Comparison of ENCODE assay signal across 26 mouse cellular contexts in the genomic region with DNA sequence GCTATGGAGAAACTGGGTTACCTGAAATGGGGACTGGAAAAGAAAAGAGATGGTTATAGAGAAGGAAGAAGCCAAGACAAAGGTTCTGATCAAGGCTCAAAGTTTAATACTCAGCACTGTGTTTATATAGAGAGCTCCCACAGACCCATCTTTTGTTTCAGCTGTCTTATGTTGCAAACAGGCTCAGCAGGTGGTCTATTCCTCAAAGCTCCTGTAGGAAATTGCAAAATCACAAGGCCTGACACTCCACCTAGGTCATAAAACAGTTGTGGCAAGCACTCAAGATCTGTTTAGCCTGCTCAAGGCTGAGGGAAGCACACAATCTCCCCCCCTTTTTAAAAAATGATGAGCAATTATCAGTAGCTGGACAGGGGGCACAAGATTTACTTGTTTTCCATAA. TPM values are rescaled to one million over a fixed set of nuclear protein-coding genes. Genes with fewer than 3 reads are reported as not detected.
DNase-seq lines count a peak whose midpoint lies in the region; ATAC-seq and TF ChIP-seq lines count a peak whose summit lies in the region.
"Had no signal": no experiment of that assay in that cellular context is flagged by ENCODE, and none has a peak within 500 bp of the region (broad histone marks: within the 10 kb centered on the region; RNA-seq: fewer than 3 reads in every experiment).

No protein-coding gene starts in this region.

- H3K27ac ChIP-seq in ES-E14 (ENCODE audit: insufficient read depth, low read depth, low read length, poor library complexity, severe bottlenecking), result no peak overlapping the region
- no peak overlapping the region for H3K27ac ChIP-seq in forebrain, postnatal 0 days (ENCODE audit: low read depth, low read length)
- no peak overlapping the region for H3K27ac ChIP-seq in midbrain, embryonic 15.5 days
- H3K27ac ChIP-seq in hindbrain, embryonic 16.5 days (ENCODE audit: low read depth, low read length), result no peak overlapping the region

- no peak for ATAC-seq in forebrain, postnatal 0 days
- no peak for ATAC-seq in midbrain, embryonic 15.5 days (replicated peaks)
- no peak for ATAC-seq in hindbrain, embryonic 16.5 days
- ATAC-seq: activated CD4-positive, CD25-positive, alpha-beta regulatory T cell, adult 4 months; CD4-positive, CD25-positive, alpha-beta regulatory T cell, adult 4 months; Patski had no signal

- H3K9me3 ChIP-seq in ES-E14 (ENCODE audit: control insufficient read depth, insufficient read depth, low read depth, low read length), result 0 out of 2 replicates have a peak, but pooled peaks cover 4% of the 10 kb centered on the region
- H3K9me3 ChIP-seq in forebrain, postnatal 0 days (ENCODE audit: low read length), result 0 out of 2 replicates have a peak, but pooled peaks cover 4% of the 10 kb centered on the region
- H3K9me3 ChIP-seq in midbrain, embryonic 15.5 days, result 0 out of 2 replicates have a peak, but pooled peaks cover 8% of the 10 kb centered on the region
- H3K9me3 ChIP-seq in hindbrain, embryonic 16.5 days (ENCODE audit: control insufficient read depth, low read length), result peaks cover 2% of the 10 kb centered on the region; the same call in 1 of the 2 replicates

- no peak overlapping the region for H3K4me2 ChIP-seq in forebrain, postnatal 0 days (ENCODE audit: low read depth)
- H3K4me2 ChIP-seq in midbrain, embryonic 15.5 days, result no peak overlapping the region
- no peak overlapping the region for H3K4me2 ChIP-seq in hindbrain, embryonic 16.5 days (ENCODE audit: low read length)

- DNase-seq in ES-CJ7 (ENCODE audit: low read depth, low spot score) (peak; percentile 51), ES-E14 (ENCODE audit: low read depth, low spot score) (peak; percentile 29), R1 (ENCODE audit: low read depth, low spot score) (peak; percentile 89), ZHBTc4 (ENCODE audit: low read depth, low spot score) (peak; percentile 78)
- no peak for DNase-seq in forebrain, postnatal 0 days
- no peak for DNase-seq in urinary bladder, postnatal 25 days (ENCODE audit: low spot score)
- DNase-seq: adrenal gland, adult 2 months; adrenal gland, adult 8-10 months; adrenal gland, postnatal 10 days; adrenal gland, postnatal 14 days; adrenal gland, postnatal 25 days; adrenal gland, postnatal 36 days; B cell, adult 2 months; cerebellum, adult 11 months; cerebellum, adult 11-12 months; cerebellum, adult 18-20 months; cerebellum, adult 2 months; cerebellum, adult 8-10 months; cerebellum, adult 9-10 months had no signal

- peaks cover 4 to 7% of the 10 kb centered on the region in 2 experiments for H3K4me1 ChIP-seq in ES-E14 (ENCODE audit: control insufficient read depth in 2 of 2, insufficient read depth in 2 of 2, low read length in 2 of 2, poor library complexity in 1 of 2)
- H3K4me1 ChIP-seq in forebrain, postnatal 0 days (ENCODE audit: insufficient read depth), result no peaks in the 10 kb centered on the region
- H3K4me1 ChIP-seq in midbrain, embryonic 15.5 days, result no peaks in the 10 kb centered on the region
- H3K4me1 ChIP-seq in hindbrain, embryonic 16.5 days (ENCODE audit: control insufficient read depth, insufficient read depth, low read depth, low read length), result no peaks in the 10 kb centered on the region

- H3K9ac ChIP-seq in ES-E14 (ENCODE audit: insufficient read depth, low read depth, low read length, poor library complexity, severe bottlenecking), result no peak overlapping the region
- no peak overlapping the region for H3K9ac ChIP-seq in forebrain, postnatal 0 days
- H3K9ac ChIP-seq in midbrain, embryonic 15.5 days, result no peak overlapping the region
- H3K9ac ChIP-seq in hindbrain, embryonic 16.5 days (ENCODE audit: low read depth, low read length), result no peak overlapping the region

- in situ Hi-C loops in ES-E14 (cut with MboI; ENCODE audit: low sequenced_read_pairs in 2 of 2, unreplicated experiment in 2 of 2), result no loop called here

- no peak overlapping the region for H3K4me3 ChIP-seq in ES-E14 (ENCODE audit: insufficient read depth in 1 of 2, low read depth in 1 of 2, low read length in 2 of 2, poor library complexity in 1 of 2, severe bottlenecking in 1 of 2)
- H3K4me3 ChIP-seq in forebrain, postnatal 0 days (ENCODE audit: low read depth, low read length), result no peak overlapping the region
- no peak overlapping the region for H3K4me3 ChIP-seq in midbrain, embryonic 15.5 days
- no peak overlapping the region for H3K4me3 ChIP-seq in hindbrain, embryonic 16.5 days (ENCODE audit: low read length)

- H3K36me3 ChIP-seq in ES-E14 (ENCODE audit: control insufficient read depth, insufficient read depth, low read length, poor library complexity, severe bottlenecking), result no peaks in the 10 kb centered on the region
- no peaks in the 10 kb centered on the region for H3K36me3 ChIP-seq in forebrain, postnatal 0 days (ENCODE audit: insufficient read depth)
- H3K36me3 ChIP-seq in midbrain, embryonic 15.5 days (replicated peaks), result no peaks in the 10 kb centered on the region
- H3K36me3 ChIP-seq in hindbrain, embryonic 16.5 days (ENCODE audit: control insufficient read depth, insufficient read depth, low read length), result no peaks in the 10 kb centered on the region
- H3K36me3 ChIP-seq: G1E had no signal

- H3K27me3 ChIP-seq in forebrain, postnatal 0 days (ENCODE audit: insufficient read depth, low read length), result no peaks in the 10 kb centered on the region
- no peaks in the 10 kb centered on the region for H3K27me3 ChIP-seq in midbrain, embryonic 15.5 days (replicated peaks)
- no peaks in the 10 kb centered on the region for H3K27me3 ChIP-seq in hindbrain, embryonic 16.5 days (replicated peaks; ENCODE audit: control insufficient read depth, insufficient read depth, low read length)
- H3K27me3 ChIP-seq: CH12.LX, Patski had no signal

- no peak for TF ChIP-seq CTCF in forebrain, postnatal 0 days (IDR thresholded peaks at IDR 0.05; ENCODE audit: low read depth)

TF ChIP-seq in ES-E14, 5 proteins besides CTCF, POLR2A, EP300 and RAD21:
- TF ChIP-seq HCFC1 (IDR thresholded peaks at IDR 0.05; ENCODE audit: borderline replicate concordance, insufficient read depth, low read length) (no peak), MAFK (IDR thresholded peaks at IDR 0.05; ENCODE audit: insufficient read depth, low read depth, low read length) (no peak), ZC3H11A (IDR thresholded peaks at IDR 0.05; ENCODE audit: borderline replicate concordance, low read depth, low read length) (no peak), CHD2 (IDR thresholded peaks at IDR 0.05; ENCODE audit: low read depth, low read length) (no peak), ZNF384 (IDR thresholded peaks at IDR 0.05; ENCODE audit: low read depth, low read length) (no peak)

RNA-seq across cellular contexts. Expression of a gene that starts 45.6 kb away (rescaled TPM):
- total RNA-seq in ES-E14 (2012; rRNA removed), result 12.1 and 19.0 TPM in 2 replicates
- total RNA-seq in forebrain, postnatal 0 days (2014; rRNA removed), result 116 and 148 TPM in 2 replicates
- polyA plus RNA-seq in forebrain, postnatal 0 days (2015; fragmentation: Nextera tagmentation; extraction: Ambion mirVana), result 73.2 and 75.8 TPM in 2 replicates
- polyA plus RNA-seq in midbrain, embryonic 15.5 days (2015; fragmentation: Nextera tagmentation; extraction: Ambion mirVana), result 104 and 107 TPM in 2 replicates
- polyA plus RNA-seq in hindbrain, embryonic 16.5 days (2015; fragmentation: Nextera tagmentation; extraction: Ambion mirVana), result 70.8 and 86.8 TPM in 2 replicates
- total RNA-seq: CH12.LX had no signal
- polyA plus RNA-seq: activated CD4-positive, CD25-positive, alpha-beta regulatory T cell, adult 4 months; CD4-positive, CD25-positive, alpha-beta regulatory T cell, adult 4 months had no signal

Comparison
In these comparisons a context has a peak if more than half of its experiments do, and no peak if none do; other contexts are left out.
1. DNase-seq: peak in ES-CJ7 (single experiment), ES-E14 (single experiment), R1 (single experiment) and ZHBTc4 (single experiment); none in forebrain, postnatal 0 days (single experiment) and urinary bladder, postnatal 25 days (single experiment).